Mouse (Mus musculus) T-cell, adult 2 months (primary cell): Measurements from ENCODE around the gene Mybbp1a.
"Not testable (repeated sequence)": the region's sequence is repeated elsewhere in the genome, so short reads cannot be mapped to it uniquely, and the experiment has no call there.

Experiments used
- DNase-seq: peaks from one replicate; pipeline ENCODE4 v3.0.0; 2022; ENCODE audit warnings: low spot score

The Mybbp1a gene

DNA sequence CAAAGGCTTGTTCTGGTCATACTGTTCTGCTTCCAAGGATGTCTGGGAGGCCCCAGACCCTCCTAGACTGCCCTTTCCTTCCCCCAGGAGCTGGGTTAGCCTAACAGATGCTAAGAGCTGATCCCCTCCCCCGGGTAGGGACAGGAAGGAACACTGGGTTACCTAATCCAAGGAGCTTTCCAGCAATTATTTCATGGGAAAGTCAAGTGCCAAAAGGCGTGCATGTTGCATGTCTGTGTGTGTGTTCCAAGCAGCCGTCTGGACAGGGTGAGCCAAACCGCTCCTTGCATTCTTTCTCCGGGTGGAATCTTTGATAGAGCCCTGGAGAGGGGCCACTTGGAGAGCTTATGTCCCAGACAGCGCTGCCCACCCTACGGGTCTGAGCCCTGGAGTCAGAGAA lies 28.1 kb upstream of the Mybbp1a start:
- no peak for DNase-seq

DNA sequence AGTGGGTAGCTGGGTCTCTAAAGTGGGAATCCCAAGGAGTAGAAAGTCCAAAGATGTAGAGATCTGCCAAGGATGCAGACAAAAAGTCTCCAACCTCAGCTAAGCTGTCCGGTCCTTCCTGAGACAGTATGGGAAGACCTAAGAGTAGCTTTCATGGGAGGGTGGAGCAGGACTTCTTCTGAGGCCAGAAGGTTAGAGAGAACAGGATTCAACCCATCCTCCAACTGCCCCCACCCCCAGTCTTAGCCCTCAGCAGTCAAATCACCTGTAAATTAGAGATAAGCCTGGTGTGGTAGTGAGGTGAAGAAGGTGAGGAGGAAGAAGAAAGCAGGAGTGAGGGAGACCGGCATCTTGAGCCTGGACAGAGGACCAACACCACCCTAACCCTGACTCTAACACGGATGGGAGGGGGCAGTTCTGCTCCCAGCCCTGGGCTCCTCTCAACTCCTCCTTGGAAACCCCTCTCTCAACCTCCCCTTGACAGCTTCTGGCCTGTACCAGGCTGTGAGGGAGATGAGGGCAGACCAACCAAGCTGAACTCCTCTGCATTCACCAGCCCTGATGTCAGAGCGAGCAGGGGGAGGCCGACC lies 27.5 kb upstream of the Mybbp1a start:
- DNase-seq: no peak

DNA sequence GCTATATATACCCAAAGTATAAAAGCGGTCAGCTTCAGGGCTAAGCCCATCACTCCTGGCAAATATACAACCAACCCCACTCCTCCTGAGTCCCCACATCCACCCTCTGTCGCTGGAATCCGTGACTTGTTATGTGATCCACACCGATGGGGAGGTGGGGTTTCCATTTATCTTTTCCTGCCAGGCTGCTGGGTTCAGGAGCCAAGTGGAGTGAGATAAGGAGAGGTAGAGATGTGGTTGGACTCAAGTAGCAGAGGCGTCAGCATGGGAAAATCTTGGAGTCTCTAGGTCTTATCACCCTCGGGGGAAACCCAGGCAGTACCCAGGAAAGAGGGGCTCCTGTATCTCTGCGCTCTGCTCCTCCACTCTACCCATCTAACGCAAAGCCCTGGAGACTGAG lies 26.0 kb upstream of the Mybbp1a start:
- no peak for DNase-seq

DNA sequence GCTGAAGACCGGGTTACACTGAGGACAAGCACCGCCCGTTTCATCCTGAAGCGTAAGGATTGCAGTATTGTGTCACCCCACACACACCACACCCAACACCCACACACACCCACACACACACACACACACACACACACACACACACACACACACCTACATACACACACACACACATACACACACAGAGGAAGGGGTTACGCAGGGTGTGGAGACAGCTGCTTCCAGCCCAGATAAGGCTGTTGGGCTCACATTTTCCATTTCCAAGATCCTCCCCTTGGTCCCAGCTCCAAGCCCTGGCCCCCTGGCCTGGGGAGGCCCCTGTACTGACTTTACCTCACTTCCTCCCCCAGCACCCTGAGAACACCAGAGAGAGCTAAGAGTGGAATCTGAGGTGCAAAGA lies 24.5 kb upstream of the Mybbp1a start:
- no peak for DNase-seq

DNA sequence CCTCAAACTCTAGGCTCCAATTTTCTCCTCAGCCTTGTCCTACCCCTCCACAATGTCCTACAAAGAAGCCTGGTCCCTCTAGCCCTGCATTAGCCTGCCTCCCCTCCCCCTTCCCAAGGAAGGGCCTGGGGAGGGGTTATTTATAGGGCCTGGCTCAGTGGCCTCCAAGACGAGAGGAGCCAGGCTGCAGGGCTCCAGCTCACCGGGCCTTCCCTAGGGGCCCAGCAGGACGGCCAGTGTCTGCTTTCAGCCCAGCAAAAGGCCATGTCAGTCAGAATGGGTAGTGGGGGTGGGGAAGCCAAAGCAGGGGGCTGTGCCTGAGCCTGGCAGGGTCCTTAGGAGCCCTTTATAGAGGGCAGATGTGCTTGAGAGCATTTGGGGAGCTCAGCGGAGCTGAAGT lies 23.8 kb upstream of the Mybbp1a start:
- no peak for DNase-seq

DNA sequence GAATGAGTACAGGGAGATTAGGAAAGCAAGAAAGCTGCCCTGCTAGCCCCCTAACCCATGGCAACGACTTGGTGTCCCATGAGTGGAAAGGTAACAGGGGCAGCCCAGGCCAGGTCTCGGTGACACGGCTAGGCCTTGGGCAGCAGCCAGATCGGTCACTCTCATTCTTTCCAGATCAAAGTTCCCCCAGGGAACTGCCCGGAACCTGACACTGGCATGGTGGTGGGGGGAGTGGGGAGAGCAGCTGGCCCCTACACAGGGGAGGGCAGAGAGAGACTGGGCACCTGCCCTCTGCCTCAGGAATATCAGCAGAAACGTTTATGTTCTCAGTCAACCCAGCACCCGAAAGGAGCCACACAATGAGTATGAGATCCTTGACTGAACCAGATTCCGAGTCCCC lies 22.9 kb upstream of the Mybbp1a start:
- no peak for DNase-seq

DNA sequence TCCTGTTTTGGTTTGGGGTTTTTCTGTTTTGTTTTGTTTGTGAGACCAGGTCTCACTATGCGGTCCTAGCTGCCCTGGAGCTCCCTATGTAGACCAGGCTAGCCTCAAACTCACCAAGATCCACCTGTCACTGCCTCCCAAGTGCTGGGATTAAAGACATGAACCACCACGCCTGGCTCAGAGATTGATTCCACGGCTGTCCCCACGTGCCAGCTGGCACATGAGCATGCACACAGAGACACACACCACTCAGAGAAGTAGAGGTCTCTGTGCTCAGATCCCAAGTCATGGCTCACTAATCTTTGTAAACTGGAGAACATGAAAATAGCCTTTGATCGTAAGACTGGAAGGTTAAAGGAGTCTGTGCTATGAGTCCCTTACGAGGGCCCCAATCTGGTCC lies 22.1 kb upstream of the Mybbp1a start:
- no peak for DNase-seq

DNA sequence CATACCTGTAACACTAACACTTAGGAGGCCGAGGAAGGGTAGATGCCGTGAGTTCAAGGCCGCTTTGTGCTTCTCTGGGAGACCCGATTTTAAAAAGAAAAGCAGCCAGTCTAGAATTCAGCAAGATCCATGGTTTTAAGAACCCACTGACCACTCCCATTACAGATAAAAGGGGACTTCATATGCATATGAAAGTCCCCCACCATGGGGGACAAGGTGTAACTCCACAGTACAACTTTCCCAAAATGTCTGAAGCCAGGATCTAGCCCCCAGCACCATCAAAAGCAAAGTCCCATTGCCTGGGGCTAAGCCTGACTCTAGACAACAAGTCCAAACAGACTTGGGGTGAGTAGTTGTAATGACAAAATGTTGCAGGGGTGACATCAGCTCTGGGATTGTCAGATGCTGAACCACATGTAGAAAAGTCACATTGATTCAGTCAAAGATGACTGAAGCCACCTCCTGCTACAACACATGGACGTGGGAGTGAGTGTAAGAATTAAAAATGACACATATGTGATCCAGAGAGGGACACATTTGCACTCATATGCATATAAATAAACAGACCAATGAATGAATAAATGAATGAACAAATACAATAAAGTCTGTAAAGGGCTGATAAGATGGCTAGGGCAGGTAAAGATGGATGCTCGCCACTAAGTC lies 20.6 kb upstream of the Mybbp1a start:
- DNase-seq: no peak

DNA sequence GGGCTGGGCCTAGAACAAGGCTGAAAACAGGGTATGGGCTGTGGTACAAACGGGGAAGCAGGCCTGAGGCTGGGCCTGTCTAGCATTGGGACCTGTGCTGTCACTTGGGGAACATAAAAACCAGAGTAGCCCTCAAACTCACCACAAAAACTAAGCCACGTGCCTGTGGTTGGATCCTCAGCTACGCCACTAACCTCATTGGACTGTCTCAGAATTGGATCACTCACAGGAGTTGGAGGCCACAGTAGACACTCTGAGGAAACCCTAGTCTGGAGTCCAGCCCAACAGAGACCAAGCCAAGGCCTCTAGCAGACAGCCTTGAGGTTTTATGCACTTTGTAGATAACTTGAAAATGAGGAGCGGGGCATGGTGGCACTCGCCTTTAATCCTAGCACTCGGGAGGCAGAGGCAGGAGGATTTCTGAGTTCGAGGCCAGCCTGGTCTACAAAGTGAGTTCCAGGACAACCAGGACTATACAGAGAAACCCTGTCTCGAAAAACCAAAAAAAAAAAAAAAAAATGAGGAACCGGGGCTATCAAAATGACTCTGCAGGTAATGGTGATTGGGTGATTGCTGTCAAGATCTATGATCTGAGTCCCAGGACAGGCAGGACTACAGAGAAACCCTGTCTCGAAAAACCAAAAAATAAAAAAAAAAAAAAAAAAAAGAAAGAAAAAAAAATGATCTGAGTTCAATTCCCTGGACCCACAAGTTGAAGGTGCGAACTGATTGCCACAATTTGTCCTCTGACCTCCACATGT lies 19.5 kb upstream of the Mybbp1a start:
- no peak for DNase-seq

DNA sequence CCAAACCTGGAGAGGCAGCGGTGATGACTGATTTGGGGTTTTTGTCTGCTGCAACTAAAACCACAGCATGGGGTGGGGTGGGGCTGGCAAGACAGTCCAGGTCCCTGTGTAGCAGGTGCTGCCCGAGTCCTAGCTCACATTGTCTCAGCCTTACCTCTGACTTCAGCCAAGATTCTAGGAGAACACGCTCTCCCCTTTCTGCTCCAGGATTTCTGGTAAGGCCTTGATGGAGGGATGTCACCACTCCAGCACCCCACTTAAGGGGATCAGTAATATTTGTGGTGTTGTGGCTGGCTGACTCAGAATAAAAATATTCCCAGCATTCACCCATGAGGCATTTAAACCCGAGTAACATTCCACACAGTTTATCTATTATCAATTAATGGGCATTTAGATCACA lies 17.5 kb upstream of the Mybbp1a start:
- DNase-seq: no peak

DNA sequence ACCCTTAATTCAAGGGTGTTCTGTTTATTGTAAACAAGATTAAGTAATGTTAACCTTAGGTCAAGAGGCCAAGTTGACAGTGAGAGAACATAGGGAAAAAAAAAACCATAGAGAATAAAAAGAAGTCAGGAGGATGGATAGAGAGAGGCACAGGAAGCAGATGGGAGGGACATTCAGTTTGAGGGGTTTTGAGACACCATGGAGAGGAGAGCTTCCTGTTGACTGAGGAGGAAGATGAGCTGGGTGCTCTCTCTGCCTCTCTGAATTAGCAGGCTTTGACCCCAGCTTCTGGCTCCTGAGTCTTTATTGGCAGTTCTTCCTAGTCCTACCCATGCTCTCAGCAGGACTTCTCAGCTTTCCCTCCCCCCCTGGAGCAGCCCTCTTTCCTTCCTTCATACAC lies 16.0 kb upstream of the Mybbp1a start:
- no peak for DNase-seq

DNA sequence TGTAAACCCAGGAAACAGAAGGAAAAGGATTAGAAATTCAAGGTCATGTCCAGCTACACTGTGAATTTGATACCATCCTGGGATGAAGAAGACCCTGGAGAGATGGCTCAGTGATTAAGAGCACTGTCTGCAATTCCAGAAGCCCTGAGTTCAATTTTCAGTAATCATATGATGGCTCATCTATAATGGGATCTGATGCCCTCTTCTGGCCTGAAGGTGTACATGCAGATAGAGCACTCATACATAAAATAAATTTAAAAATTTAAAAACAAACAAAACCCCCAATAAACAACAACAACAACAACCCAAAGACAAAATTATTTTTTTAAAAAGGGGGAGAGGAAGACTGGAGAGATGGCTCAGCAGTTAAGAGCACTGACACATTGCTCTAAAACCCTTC lies 14.3 kb upstream of the Mybbp1a start:
- DNase-seq: no peak

DNA sequence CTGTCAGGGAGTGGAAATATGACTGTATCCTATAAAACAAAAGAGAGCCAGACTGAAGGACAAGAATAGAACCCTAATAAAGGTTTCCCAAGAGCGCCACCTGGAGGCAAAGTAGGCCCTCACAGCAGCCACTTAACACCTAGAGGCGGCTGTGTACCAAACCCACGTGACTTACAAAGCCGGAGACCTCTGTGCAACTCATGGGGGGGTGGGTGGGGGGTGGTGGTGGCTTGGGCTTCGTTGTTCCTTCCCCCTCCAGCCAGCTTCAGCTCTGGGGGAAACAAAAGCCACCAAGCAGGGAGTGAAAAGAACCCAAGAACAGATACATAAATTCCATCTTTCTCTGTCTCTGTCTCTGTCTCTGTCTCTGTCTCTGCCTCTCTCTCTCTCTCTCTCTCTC lies 12.5 kb upstream of the Mybbp1a start:
- peak; percentile 73 for DNase-seq

DNA sequence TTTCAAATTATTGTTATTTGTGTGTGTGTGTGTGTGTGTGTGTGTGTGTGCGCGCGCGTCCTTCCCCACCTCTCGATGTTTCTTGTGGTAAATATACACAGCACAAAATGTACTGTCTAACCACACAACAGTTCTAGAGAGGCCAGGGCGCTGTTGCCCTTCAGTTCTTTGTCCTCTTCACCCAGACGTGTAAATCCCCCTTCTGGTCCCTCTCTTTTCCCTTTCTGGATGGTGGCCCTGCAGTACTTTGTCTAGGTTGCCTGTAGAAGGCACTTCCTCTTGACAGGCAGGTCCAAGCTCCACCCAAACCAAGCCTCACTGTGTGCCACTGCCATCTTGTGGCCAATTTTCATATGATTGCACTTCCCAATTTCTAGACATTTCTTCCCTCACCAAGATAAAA lies 11.9 kb upstream of the Mybbp1a start:
- DNase-seq: peak; percentile 81

DNA sequence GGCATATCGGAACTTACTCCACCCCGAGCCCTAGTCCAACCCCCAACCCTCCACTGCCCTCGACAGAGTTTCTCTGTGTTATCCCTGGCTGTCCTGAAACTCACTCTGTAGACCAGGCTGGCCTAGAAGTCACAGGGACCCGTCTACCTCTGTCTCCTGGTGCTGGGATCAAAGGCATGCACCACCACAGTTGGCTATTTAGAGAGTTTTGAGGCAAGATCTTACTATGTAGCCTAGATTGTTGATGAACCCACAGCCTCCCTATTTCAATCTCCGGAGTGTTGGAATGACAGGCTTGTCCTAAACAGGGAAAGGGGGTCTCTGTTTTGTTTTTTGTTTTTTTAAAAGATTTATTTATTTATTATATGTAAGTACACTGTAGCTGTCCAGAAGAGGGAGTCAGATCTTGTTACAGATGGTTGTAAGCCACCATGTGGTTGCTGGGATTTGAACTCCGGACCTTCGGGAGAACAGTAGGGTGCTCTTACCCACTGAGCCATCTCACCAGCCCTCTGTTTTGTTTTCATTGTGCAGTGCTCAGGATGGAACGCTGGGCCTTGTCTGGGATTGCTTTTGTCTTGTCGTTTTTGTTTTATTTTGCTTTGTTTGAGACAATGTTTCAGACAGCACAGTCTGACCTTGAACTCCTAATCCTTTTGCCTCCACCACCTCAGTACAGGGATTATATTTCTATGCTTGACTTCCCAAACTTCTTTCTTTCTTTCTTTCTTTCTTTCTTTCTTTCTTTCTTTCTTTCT lies 10.7 kb upstream of the Mybbp1a start:
- not testable (repeated sequence) for DNase-seq

DNA sequence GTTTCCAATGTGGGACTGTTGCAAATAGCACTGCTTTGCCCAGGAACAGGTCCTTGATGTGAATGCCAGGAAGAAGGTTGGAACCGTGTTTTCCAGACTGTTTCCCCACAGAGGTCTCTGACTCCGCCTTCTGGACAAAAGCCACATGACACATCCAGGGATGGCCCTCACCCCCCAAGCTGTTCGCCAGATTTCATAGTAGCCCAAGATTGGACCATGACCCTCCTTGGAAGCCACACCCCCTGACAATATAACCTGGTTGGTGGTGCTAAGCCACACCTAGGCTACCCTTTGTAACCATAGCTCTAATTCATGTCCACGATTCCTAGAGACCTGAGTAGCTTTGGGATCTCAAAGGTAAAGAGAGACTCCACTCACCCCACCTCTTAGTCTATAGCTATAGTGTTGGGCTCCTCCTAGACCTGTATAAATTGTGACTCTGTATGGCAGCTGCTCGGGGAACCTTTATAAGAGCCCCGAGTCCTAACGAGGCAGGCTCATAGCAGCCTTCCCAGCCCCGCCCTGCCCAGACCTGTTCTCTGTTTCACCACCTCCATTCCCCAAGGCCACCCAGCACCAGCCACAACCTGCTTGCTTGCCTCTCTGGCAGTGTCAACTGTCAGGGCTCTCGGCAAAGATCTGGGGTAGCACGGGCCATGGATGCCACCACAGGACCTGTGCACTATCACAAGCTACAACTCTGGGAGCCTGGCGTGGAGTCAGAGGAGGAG lies 6.0 kb upstream of the Mybbp1a start, which contains the start of gene Ggt6:
Gene Ggt6, plus strand, starts transcription at position 564 of the 731 bp plus-strand sequence.
- DNase-seq: no peak

DNA sequence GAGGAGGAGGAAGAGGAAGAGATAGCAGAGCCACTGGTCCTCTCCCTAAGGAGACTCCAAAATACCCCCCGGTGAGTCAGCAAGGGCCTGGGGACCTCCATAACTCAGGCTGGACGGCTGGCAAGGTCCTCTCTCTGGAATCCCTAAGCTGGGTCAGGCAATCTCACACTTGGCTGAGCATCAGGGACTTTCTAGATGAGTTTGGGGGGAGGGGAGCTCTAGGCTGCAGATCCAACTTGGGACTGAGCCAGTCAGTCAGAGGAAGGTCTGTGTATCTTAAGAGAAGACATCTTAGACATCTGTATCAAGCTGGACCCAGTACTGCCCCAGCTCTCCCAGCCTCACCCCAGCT lies 5.5 kb upstream of the Mybbp1a start:
- no peak for DNase-seq

DNA sequence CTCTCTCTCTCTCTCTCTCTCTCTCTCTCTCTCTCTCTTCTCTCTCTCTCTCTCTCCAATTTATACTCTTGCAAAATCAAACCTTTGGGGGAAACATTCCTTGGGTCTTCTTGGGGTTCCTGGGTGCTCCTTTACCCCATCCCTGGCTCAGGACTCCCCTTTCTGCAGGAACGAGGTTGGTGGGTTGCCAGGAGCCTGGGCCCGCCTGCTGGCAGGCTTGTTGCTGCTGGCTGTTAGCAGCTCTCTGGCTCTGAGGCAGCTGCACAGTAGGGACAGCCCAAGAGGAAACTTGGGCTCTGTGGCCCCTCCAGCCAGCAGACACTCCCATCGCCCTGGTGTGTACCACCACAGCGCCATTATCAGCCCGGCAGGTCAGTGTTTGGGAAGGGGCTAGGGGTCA lies 4.9 kb upstream of the Mybbp1a start:
- no peak for DNase-seq

DNA sequence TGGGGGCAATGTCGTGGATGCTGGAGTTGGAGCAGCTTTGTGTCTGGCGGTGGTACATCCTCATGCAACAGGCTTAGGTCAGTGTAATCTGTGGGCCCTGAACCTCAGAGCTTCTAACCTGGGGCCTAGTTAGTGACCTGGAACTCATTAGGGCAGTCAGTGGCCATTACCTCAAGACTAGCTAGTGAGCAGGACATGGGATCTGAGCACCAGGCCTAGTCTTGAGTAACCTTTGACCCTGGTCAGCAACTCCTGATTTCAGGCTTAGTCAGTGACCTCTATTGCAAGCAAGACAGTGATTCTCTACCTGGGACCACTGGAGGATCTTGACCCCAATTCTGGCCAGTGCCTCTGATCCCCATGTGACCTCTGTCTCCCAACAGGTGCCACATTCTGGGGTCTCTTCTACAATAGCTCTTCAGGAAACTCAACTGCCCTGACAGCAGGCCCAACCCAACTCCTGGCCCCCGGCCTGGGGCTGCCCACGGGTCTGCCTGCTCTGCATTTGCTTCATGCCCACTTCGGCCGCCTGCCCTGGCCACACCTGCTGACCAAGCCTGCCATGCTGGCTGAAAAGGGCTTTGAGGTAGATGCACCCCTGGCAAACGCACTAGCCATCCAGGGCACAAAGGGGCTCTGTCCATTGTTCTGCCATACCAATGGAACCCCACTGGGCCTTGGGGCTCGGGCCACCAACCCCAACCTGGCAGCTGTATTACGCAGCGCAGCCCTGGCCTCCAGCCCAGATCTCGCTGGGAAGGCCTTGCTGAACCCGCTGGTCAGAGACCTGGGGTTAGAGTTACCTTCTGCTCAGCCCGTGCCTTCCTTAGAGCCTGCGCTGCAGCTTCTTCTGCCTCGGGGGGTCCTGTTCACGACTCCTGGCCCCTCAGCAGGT lies 4.2 kb upstream of the Mybbp1a start:
- DNase-seq: no peak

DNA sequence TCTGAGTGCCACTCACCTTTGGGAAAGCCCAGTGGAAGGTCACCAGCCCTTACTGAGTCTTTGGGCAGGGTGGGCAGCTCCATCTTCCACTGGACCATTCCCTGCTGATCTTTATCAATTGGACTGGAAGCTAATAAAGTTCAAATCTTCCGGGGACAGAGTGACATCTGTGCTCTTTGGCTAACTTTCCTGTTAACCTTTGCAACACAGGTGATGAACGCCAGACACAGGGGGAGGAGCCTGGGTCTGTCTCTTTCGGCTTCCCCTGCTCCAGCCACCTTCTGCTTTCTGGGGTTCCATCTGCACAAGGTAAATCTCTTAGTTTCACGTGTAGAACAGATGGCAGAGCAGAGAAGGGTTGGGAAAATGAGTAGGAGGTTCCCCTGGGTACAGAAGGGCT lies 2.7 kb upstream of the Mybbp1a start:
- no peak for DNase-seq

DNA sequence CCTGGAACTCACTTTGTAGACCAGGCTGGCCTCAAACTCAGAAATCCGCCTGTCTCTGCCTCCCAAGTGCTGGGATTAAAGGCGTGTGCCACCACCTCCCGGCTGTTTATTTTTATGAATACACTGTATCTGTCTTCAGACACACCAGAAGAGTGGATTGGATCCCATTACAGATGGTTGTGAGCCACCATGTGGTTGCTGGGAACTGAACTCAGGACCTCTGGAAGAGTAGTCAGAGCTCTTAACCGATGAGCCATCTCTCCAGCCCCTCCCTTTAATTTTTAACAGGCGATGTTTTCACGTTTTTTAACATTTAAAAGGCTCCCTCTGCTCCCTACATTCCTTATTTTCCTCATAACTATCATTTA lies 574 bp upstream of the Mybbp1a start:
- not testable (repeated sequence) for DNase-seq
